Mouse (Mus musculus) MEL (cell line): ENCODE measurements around the gene Fsip1. TPM values are rescaled to one million over a fixed set of nuclear protein-coding genes. Genes with fewer than 3 reads are reported as not detected.

ENCODE experiments used
- DNase-seq: peaks from one replicate; pipeline ENCODE4 v3.0.0; 2011; ENCODE audit warnings: low read depth, low spot score
- H3K27ac ChIP-seq: 2 replicates; pipeline ENCODE4 v1.5.1; 2012; ENCODE audit warnings: low read depth, mild to moderate bottlenecking, control low read depth, low read length, moderate library complexity; ENCODE audit not compliant: control insufficient read depth
- H3K27me3 ChIP-seq, 2 experiments: fragments of 150-350 bp in 1 of 2; sonication (generic) in 1 of 2; 2 replicates each; pipeline ENCODE4 v1.6.1; 2012; ENCODE audit warnings: low read length in 2 of 2, mild to moderate bottlenecking in 2 of 2, improper control_type of control experiment in 1 of 2, moderate library complexity in 1 of 2; ENCODE audit not compliant: insufficient read depth in 2 of 2, control insufficient read depth in 1 of 2
- H3K36me3 ChIP-seq, 2 experiments: 2 replicates each; pipeline ENCODE4 v1.6.1; 2012 to 2014; ENCODE audit warnings: low read length in 2 of 2, improper control_type of control experiment in 1 of 2, inconsistent platforms in 1 of 2, mild to moderate bottlenecking in 1 of 2; ENCODE audit not compliant: insufficient read depth in 2 of 2, control insufficient read depth in 1 of 2
- H3K4me1 ChIP-seq, 2 experiments: fragments of 150-350 bp in 1 of 2; sonication (generic) in 1 of 2; 2 replicates each; pipeline ENCODE4 v1.6.1; 2012; ENCODE audit warnings: low read length in 2 of 2, improper control_type of control experiment in 1 of 2, mild to moderate bottlenecking in 1 of 2; ENCODE audit not compliant: insufficient read depth in 2 of 2, control insufficient read depth in 1 of 2
- H3K4me3 ChIP-seq, 2 experiments: fragments of 150-350 bp in 1 of 2; sonication (generic) in 1 of 2; 2 replicates each; pipeline ENCODE4 v1.5.1; 2012; ENCODE audit warnings: low read depth in 2 of 2, low read length in 2 of 2, mild to moderate bottlenecking in 2 of 2, moderate library complexity in 2 of 2, control low read depth in 1 of 2, improper control_type of control experiment in 1 of 2; ENCODE audit not compliant: control insufficient read depth in 1 of 2, insufficient read depth in 1 of 2
- H3K79me2 ChIP-seq: 2 replicates; pipeline ENCODE4 v1.6.1; 2012; ENCODE audit warnings: mild to moderate bottlenecking, low read length, moderate library complexity; ENCODE audit not compliant: control insufficient read depth, poor library complexity, insufficient read depth
- H3K9ac ChIP-seq: 2 replicates; pipeline ENCODE4 v1.6.1; 2012; ENCODE audit warnings: low read depth, mild to moderate bottlenecking, control low read depth, low read length, moderate library complexity; ENCODE audit not compliant: control insufficient read depth, poor library complexity, severe bottlenecking
- H3K9me3 ChIP-seq: fragments of 150-350 bp; sonication (generic); replicated peaks from 2 replicates; pipeline ENCODE4 v1.6.1; 2012; ENCODE audit warnings: mild to moderate bottlenecking, low read length, improper control_type of control experiment, moderate library complexity; ENCODE audit not compliant: insufficient read depth
- BHLHE40 ChIP-seq: IDR thresholded peaks from 2 replicates; pipeline ENCODE4 v1.6.1; 2012; ENCODE audit warnings: low read depth, mild to moderate bottlenecking, inconsistent platforms, low read length, improper control_type of control experiment, borderline replicate concordance
- CHD2 ChIP-seq: IDR thresholded peaks from 2 replicates; pipeline ENCODE4 v1.6.1; 2011; ENCODE audit warnings: low read length, improper control_type of control experiment
- ELF1 ChIP-seq: IDR thresholded peaks from 2 replicates; pipeline ENCODE4 v1.6.1; 2014; ENCODE audit warnings: low read depth, mild to moderate bottlenecking, inconsistent platforms, low read length, improper control_type of control experiment, moderate library complexity
- EP300 ChIP-seq, 2 experiments: IDR thresholded peaks; 2 replicates each; pipeline ENCODE4 v1.6.1; 2011; ENCODE audit warnings: improper control_type of control experiment in 2 of 2, low read length in 2 of 2, low read depth in 1 of 2, mild to moderate bottlenecking in 1 of 2
- ETS1 ChIP-seq: IDR thresholded peaks from 2 replicates; pipeline ENCODE4 v1.6.1; 2012; ENCODE audit warnings: low read depth, mild to moderate bottlenecking, inconsistent platforms, low read length, improper control_type of control experiment, moderate library complexity
- GABPA ChIP-seq: IDR thresholded peaks from 2 replicates; pipeline ENCODE4 v1.6.1; 2012; ENCODE audit warnings: low read depth, mild to moderate bottlenecking, inconsistent platforms, low read length, improper control_type of control experiment, moderate library complexity
- GATA1 ChIP-seq: IDR thresholded peaks from 2 replicates; pipeline ENCODE4 v1.6.1; 2011; ENCODE audit warnings: low read depth, low read length, improper control_type of control experiment
- JUND ChIP-seq: IDR thresholded peaks from 2 replicates; pipeline ENCODE4 v1.6.1; 2011; ENCODE audit warnings: low read depth, mild to moderate bottlenecking, improper control_type of control experiment, low read length
- MEF2A ChIP-seq: IDR thresholded peaks from 2 replicates; pipeline ENCODE4 v1.6.1; 2014; ENCODE audit warnings: low read depth, mild to moderate bottlenecking, inconsistent platforms, low read length, improper control_type of control experiment; ENCODE audit not compliant: poor library complexity, insufficient replicate concordance, severe bottlenecking; ENCODE audit errors: extremely low read depth
- MXI1 ChIP-seq: IDR thresholded peaks from 2 replicates; pipeline ENCODE4 v1.6.1; 2011; ENCODE audit warnings: mild to moderate bottlenecking, low read depth, low read length, improper control_type of control experiment
- MYB ChIP-seq: IDR thresholded peaks from 2 replicates; pipeline ENCODE4 v1.6.1; 2011; ENCODE audit warnings: mild to moderate bottlenecking, low read depth, low read length, improper control_type of control experiment
- MYC ChIP-seq: IDR thresholded peaks from 2 replicates; pipeline ENCODE4 v1.6.1; 2011; ENCODE audit warnings: low read depth, mild to moderate bottlenecking, low read length, improper control_type of control experiment, moderate library complexity
- NELFE ChIP-seq: IDR thresholded peaks from 2 replicates; pipeline ENCODE4 v1.6.1; 2011; ENCODE audit warnings: low read depth, low read length, improper control_type of control experiment
- NRF1 ChIP-seq: IDR thresholded peaks from 2 replicates; pipeline ENCODE4 v1.6.1; 2014; ENCODE audit warnings: low read depth, mild to moderate bottlenecking, inconsistent platforms, low read length, improper control_type of control experiment, moderate library complexity; ENCODE audit not compliant: poor library complexity, insufficient read depth, severe bottlenecking
- POLR2A ChIP-seq, 2 experiments: IDR thresholded peaks; 2 replicates each; pipeline ENCODE4 v1.6.1; 2011 to 2012; ENCODE audit warnings: low read length in 2 of 2, mild to moderate bottlenecking in 2 of 2, control low read depth in 1 of 2, improper control_type of control experiment in 1 of 2, low read depth in 1 of 2, moderate library complexity in 1 of 2; ENCODE audit not compliant: control insufficient read depth in 1 of 2, insufficient read depth in 1 of 2, poor library complexity in 1 of 2
- POLR2AphosphoS2 ChIP-seq: IDR thresholded peaks from 2 replicates; pipeline ENCODE4 v1.6.1; 2011; ENCODE audit warnings: low read length, improper control_type of control experiment
- SMC3 ChIP-seq: IDR thresholded peaks from 2 replicates; pipeline ENCODE4 v1.6.1; 2011; ENCODE audit warnings: low read depth, low read length, improper control_type of control experiment
- TBP ChIP-seq: IDR thresholded peaks from 2 replicates; pipeline ENCODE4 v1.8.0; 2011; ENCODE audit warnings: low read depth, low read length, improper control_type of control experiment
- UBTF ChIP-seq: IDR thresholded peaks from 2 replicates; pipeline ENCODE4 v1.6.1; 2012; ENCODE audit warnings: low read depth, mild to moderate bottlenecking, inconsistent platforms, low read length, improper control_type of control experiment, moderate library complexity, borderline replicate concordance; ENCODE audit not compliant: insufficient read depth
- USF1 ChIP-seq: IDR thresholded peaks from 2 replicates; pipeline ENCODE4 v1.6.1; 2014; ENCODE audit warnings: low read depth, mild to moderate bottlenecking, inconsistent platforms, low read length, improper control_type of control experiment, moderate library complexity
- USF2 ChIP-seq, 2 experiments: IDR thresholded peaks; 2 replicates each; pipeline ENCODE4 v1.6.1; 2011 to 2012; ENCODE audit warnings: improper control_type of control experiment in 2 of 2, low read length in 2 of 2, borderline replicate concordance in 1 of 2, inconsistent platforms in 1 of 2, low read depth in 1 of 2, mild to moderate bottlenecking in 1 of 2; ENCODE audit not compliant: insufficient read depth in 1 of 2
- polyA plus RNA-seq, 2 experiments: library from polyadenylated mRNA; stranded (reverse) in 1 of 2; unstranded in 1 of 2; fragments of >175 nt in 1 of 2; fragments of >200 nt in 1 of 2; gene quantifications; 2 replicates each; pipeline versions ENCODE4 v1.2.1 to v1.2.4; 2012; ENCODE audit warnings: low replicate concordance in 2 of 2, low read depth in 1 of 2; ENCODE audit not compliant: insufficient read length in 2 of 2, insufficient read depth in 1 of 2, missing spikeins in 1 of 2
- total RNA-seq: library from RNA; depleted of rRNA; stranded (reverse); fragments of 300-350 nt; gene quantifications from 2 replicates; pipeline ENCODE4 v1.2.3, GENCODE M21; 2012

Gene Fsip1
- total and polyA plus RNA-seq, 3 experiments: not detected

DNA sequence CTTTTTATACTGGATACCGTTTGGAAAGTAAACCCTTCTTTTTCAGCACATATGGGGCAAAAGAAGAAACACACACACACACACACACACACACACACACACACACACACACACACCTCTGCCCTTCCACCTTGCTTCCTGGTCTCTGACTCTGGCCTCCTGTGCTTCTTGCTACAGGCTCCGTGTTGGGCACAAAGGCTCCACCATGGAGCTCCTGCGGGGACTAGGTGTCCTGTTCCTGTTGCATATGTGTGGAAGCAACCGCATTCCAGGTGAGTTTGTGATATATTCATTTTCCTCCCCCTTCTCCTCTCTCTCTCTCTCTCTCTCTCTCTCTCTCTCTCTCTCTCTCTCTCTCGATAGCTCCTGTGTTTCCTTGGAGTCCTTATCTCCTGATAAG, 144.3 kb downstream of the Fsip1 start:
- no peaks in the 10 kb centered on the region for H3K4me1 ChIP-seq
- no peak overlapping the region for H3K4me3 ChIP-seq

DNA sequence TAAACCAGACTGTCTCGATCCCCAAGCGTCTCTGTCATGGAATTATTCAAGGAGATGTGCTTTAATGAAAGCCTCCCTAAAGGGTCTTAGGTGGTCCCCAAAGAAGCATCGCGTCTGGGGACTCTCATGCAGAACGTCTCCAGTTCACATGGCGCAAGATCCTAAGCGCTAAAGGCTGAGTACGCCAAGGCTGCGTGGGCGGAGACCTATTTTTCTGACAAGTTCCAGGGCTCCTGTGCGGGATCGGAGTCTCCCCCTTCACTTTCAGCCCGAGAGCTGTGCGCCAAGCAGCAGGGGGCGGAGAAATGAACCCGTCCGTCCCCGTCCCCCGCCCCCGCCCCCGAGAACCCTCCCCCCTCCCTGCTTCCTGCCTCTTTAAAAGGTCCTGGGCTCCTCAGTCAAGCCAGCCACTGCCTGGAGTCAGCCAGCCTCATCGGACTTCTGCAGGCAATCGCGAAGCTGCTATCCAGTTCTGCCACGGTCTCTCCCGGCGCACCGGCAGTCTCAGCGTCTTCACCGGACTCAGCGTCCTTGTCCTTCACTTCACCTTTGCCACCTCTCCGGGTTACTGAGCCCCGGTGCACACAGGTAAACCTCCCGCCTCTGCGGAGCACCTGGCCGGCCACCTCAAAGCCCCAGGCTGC, 145.2 kb downstream of the Fsip1 start, which contains the start of gene Thbs1:
Thbs1 (plus strand) TSS at position 389 of the 644 bp plus-strand sequence.
- no peak within 1 kb of the TSS for H3K27ac ChIP-seq
- no peaks in the 10 kb centered on the region for H3K79me2 ChIP-seq
- DNase-seq: no peak
- H3K36me3 ChIP-seq: no peaks in the 10 kb centered on the region
- H3K4me1 ChIP-seq: no peaks in the 10 kb centered on the region
- no peak within 1 kb of the TSS for H3K4me3 ChIP-seq
- no peaks in the 10 kb centered on the region for H3K9me3 ChIP-seq
- TF ChIP-seq JUND: no peak
- TF ChIP-seq MXI1: no peak
- TF ChIP-seq BHLHE40: no peak
- no peak for TF ChIP-seq NELFE
- TF ChIP-seq MYC: no peak
- TF ChIP-seq ELF1: no peak
- no peak for TF ChIP-seq POLR2A (IDR thresholded peaks at IDR 0.05; ENCODE audit: control insufficient read depth in 1 of 2, insufficient read depth in 1 of 2, low read depth in 1 of 2, low read length in 2 of 2, poor library complexity in 1 of 2)
- no peak for TF ChIP-seq UBTF
- TF ChIP-seq TBP: no peak
- no peak for TF ChIP-seq GATA1
- TF ChIP-seq ETS1: no peak
- TF ChIP-seq NRF1: no peak
- TF ChIP-seq MEF2A: no peak
- TF ChIP-seq CHD2: no peak
- no peak for TF ChIP-seq GABPA
- TF ChIP-seq USF2 (IDR thresholded peaks at IDR 0.05; ENCODE audit: borderline replicate concordance in 1 of 2, insufficient read depth in 1 of 2, low read depth in 1 of 2, low read length in 2 of 2): no peak
- no peak for TF ChIP-seq MYB
- TF ChIP-seq POLR2AphosphoS2: no peak
- no peak for TF ChIP-seq USF1
- no peak for TF ChIP-seq EP300 (IDR thresholded peaks at IDR 0.05; ENCODE audit: low read depth in 1 of 2, low read length in 2 of 2)
- H3K27me3 ChIP-seq: no peaks in the 10 kb centered on the region
- H3K9ac ChIP-seq: no peak within 1 kb of the TSS

More for the DNA sequence above, 144.3 kb downstream of the Fsip1 start:
- Histone ChIP-seq H3K36me3 (no peaks in the 10 kb centered on the region), H3K9me3 (no peaks in the 10 kb centered on the region)
- no peak for DNase-seq
- no peak for TF ChIP-seq SMC3
- no peak for TF ChIP-seq USF1
- TF ChIP-seq EP300 (IDR thresholded peaks at IDR 0.05; ENCODE audit: low read depth in 1 of 2, low read length in 2 of 2): no peak
- TF ChIP-seq, all 39 proteins: peak for 0
- no peak overlapping the region for H3K9ac ChIP-seq
- no peaks in the 10 kb centered on the region for H3K79me2 ChIP-seq
- H3K27ac ChIP-seq: no peak overlapping the region
- no peaks in the 10 kb centered on the region for H3K27me3 ChIP-seq
